Mouse (Mus musculus) heart, embryonic 14.5 days (tissue): ENCODE results near the gene Draxin. TPM values are rescaled to one million over a fixed set of nuclear protein-coding genes. Genes with fewer than 3 reads are reported as not detected.

Source experiments
- ATAC-seq: fragments of 200-750 bp; cut with Nextera tagmentation; 2 replicates; pipeline ENCODE4 v1.8.0; 2017; ENCODE audit warnings: low read depth, moderate TSS enrichment; ENCODE audit not compliant: insufficient number of reproducible peaks, insufficient read depth, low FRiP score
- H3K27ac ChIP-seq, 2 experiments: fragments of 200-500 bp in 1 of 2; fragments of 300-500 bp in 1 of 2; sonication (generic) in 1 of 2; replicated peaks in 1 of 2; 2 replicates each; pipeline ENCODE4 v1.5.1; 2012 to 2014; ENCODE audit warnings: low read depth in 2 of 2, low read length in 2 of 2, control low read depth in 1 of 2, mild to moderate bottlenecking in 1 of 2, mixed read lengths in 1 of 2; ENCODE audit not compliant: control insufficient read depth in 1 of 2, insufficient read depth in 1 of 2
- H3K27me3 ChIP-seq: fragments of 300-500 bp; sonication (generic); 2 replicates; pipeline ENCODE4 v1.6.1; 2014; ENCODE audit warnings: mild to moderate bottlenecking, low read length, control low read depth; ENCODE audit not compliant: control insufficient read depth, insufficient read depth
- H3K36me3 ChIP-seq: fragments of 300-500 bp; sonication (generic); 2 replicates; pipeline ENCODE4 v1.6.1; 2014; ENCODE audit warnings: mild to moderate bottlenecking, control low read depth, low read length, mixed read lengths; ENCODE audit not compliant: control insufficient read depth, insufficient read depth
- H3K4me1 ChIP-seq, 2 experiments: fragments of 200-500 bp in 1 of 2; fragments of 300-500 bp in 1 of 2; sonication (generic) in 1 of 2; 2 replicates each; pipeline ENCODE4 v1.6.1; 2012 to 2014; ENCODE audit warnings: low read length in 2 of 2, control low read depth in 1 of 2, mixed read lengths in 1 of 2; ENCODE audit not compliant: control insufficient read depth in 2 of 2, insufficient read depth in 2 of 2
- H3K4me2 ChIP-seq: fragments of 300-500 bp; sonication (generic); 2 replicates; pipeline ENCODE4 v1.6.1; 2014; ENCODE audit warnings: mild to moderate bottlenecking, low read length
- H3K4me3 ChIP-seq, 2 experiments: fragments of 200-500 bp in 1 of 2; fragments of 300-500 bp in 1 of 2; sonication (generic) in 1 of 2; 2 replicates each; pipeline ENCODE4 v1.5.1; 2012 to 2014; ENCODE audit warnings: low read length in 2 of 2, mild to moderate bottlenecking in 2 of 2, control low read depth in 1 of 2, low read depth in 1 of 2, moderate library complexity in 1 of 2; ENCODE audit not compliant: control insufficient read depth in 1 of 2, insufficient read depth in 1 of 2
- H3K9ac ChIP-seq: fragments of 300-500 bp; sonication (generic); 2 replicates; pipeline ENCODE4 v1.6.1; 2014; ENCODE audit warnings: mild to moderate bottlenecking, low read length
- H3K9me3 ChIP-seq: fragments of 300-500 bp; sonication (generic); 2 replicates; pipeline ENCODE4 v1.6.1; 2016; ENCODE audit warnings: low read length, control low read depth; ENCODE audit not compliant: control insufficient read depth
- WGBS: fragments of 180-500 bp; shearing (Covaris S2); extraction: QIAGEN DNeasy Blood & Tissue Kit; methylation state at CpG from one replicate; pipeline ENCODE4 v1.1.7; 2014; 5-methylcytosine and 5-hydroxymethylcytosine counted together
- polyA plus RNA-seq: library from polyadenylated mRNA; unstranded; fragments of >200 nt; fragmentation: Nextera tagmentation; extraction: Ambion mirVana; gene quantifications from 2 replicates; pipeline ENCODE4 v1.2.1, GENCODE M21; 2014

Draxin gene
- polyA plus RNA-seq, 1 experiment from 2014 or later = not detected

DNA sequence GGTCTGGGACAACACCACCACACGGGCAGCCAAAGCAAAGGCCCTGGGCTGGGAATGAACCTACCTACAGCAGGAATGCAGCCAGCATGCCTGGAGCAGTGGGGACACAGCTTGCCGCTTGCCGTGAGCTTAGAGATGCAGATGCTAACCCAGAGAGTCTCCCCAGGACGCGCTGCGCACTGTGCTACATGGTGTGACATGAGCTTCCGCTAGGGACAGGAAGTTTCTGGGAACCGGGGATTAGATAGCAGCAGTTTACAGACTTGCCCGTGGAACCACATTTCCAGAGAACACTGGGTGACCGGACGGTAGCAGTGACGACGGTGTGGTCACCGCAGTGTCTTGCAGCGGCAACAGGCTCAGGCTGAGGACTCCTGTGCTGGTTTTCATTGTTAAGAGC lies 39.1 kb upstream of the Draxin start:
- Histone ChIP-seq H3K4me3 (no peak overlapping the region), H3K4me2 (no peak overlapping the region), H3K27me3 (peaks cover 82% of the 10 kb centered on the region), H3K9ac (0 out of 2 replicates have a peak overlapping the region, but pooled peaks have one; percentile 4), H3K36me3 (no peaks in the 10 kb centered on the region), H3K9me3 (no peaks in the 10 kb centered on the region), H3K4me1 (0 out of 4 replicates have a peak, but pooled peaks cover 0 to 1% of the 10 kb centered on the region in 2 experiments), H3K27ac (no peak overlapping the region)
- no peak for ATAC-seq
- 14% methylated on average over 15 of the region's 15 CpGs for WGBS

DNA sequence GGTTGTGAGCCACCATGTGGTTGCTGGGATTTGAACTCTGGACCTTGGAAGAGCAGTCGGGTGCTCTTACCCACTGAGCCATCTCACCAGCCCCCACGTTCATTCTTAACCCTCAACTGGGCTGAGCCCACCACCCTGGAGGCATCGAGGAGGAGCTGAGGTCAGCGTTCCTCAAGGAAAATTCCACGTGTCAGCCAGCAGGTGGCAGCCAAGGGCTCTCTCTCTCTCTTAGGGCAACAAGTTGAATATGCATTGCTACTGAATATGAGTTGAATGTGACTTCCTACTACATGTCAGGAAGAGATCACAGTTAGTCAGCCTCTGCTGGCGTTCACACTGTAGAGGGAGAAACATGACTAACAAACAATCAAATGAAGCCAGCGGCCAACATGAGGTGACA lies 37.8 kb upstream of the Draxin start:
- Histone ChIP-seq H3K36me3 (no peaks in the 10 kb centered on the region), H3K27ac (no peak overlapping the region), H3K4me2 (no peak overlapping the region), H3K4me1 (peaks cover 3 to 4% of the 10 kb centered on the region in 2 experiments; a peak in 1 of 4 replicates), H3K9ac (no peak overlapping the region), H3K27me3 (peaks cover 80% of the 10 kb centered on the region), H3K4me3 (no peak overlapping the region), H3K9me3 (no peaks in the 10 kb centered on the region)
- no peak for ATAC-seq
- WGBS = 22% methylated on average over 7 of the region's 7 CpGs

DNA sequence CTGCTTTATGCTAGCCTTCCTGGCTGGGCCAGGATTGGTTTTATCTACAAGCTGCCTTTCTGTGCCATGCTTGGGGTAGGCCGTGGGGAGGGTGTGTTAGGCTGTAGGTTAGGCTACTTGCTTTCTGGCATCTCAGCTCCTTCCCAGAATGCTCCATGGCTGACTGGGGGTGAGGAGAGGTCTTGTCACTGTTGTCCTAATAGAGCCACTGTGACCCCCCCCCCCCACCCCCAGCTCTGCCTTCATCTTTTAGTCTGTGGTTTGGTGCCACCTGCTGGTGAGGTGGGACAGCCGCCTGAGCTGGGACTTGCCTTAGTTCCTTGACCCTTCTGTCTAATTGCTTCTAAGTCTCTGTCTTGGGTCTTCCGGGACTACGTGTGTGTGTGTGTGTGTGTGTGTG lies 36.5 kb upstream of the Draxin start:
- Histone ChIP-seq H3K9me3 (no peaks in the 10 kb centered on the region), H3K36me3 (no peaks in the 10 kb centered on the region), H3K27ac (no peak overlapping the region), H3K4me2 (peak overlapping the region; percentile 37; the same call in 1 of the 2 replicates), H3K4me1 (peaks cover 3 to 4% of the 10 kb centered on the region in 2 experiments; a peak in 1 of 4 replicates), H3K27me3 (peaks cover 80% of the 10 kb centered on the region), H3K9ac (no peak overlapping the region), H3K4me3 (no peak overlapping the region)
- ATAC-seq = no peak; the same call in 1 of the 2 replicates
- 28% methylated on average over 4 of the region's 4 CpGs for WGBS

DNA sequence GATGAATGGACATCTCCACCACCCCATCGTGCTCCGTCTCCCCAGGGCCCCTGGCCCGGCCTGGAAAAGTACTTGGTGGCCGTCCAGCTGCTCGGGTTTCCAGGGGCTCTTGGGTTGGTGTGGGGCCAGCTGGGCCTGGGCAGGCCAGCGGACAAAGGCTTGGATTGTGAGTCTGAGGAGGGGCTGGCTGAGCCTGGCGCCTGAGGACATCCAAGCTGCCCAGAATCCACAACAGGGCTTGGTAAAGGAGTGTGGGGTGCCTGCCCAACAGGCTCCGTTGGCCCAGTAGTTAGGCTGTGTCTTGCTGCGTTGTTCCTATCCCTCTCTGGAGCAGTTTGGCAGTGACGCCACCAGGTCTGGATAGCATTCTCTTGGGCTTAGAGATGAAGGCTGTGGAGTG lies 35.9 kb upstream of the Draxin start:
- Histone ChIP-seq H3K4me1 (peaks cover 3 to 4% of the 10 kb centered on the region in 2 experiments; a peak in 1 of 4 replicates), H3K4me2 (peak overlapping the region; percentile 37; the same call in 1 of the 2 replicates), H3K9me3 (no peaks in the 10 kb centered on the region), H3K9ac (no peak overlapping the region), H3K27ac (no peak overlapping the region), H3K4me3 (no peak overlapping the region), H3K27me3 (peaks cover 80% of the 10 kb centered on the region), H3K36me3 (no peaks in the 10 kb centered on the region)
- WGBS = 5% methylated on average over 10 of the region's 10 CpGs
- ATAC-seq = no peak

DNA sequence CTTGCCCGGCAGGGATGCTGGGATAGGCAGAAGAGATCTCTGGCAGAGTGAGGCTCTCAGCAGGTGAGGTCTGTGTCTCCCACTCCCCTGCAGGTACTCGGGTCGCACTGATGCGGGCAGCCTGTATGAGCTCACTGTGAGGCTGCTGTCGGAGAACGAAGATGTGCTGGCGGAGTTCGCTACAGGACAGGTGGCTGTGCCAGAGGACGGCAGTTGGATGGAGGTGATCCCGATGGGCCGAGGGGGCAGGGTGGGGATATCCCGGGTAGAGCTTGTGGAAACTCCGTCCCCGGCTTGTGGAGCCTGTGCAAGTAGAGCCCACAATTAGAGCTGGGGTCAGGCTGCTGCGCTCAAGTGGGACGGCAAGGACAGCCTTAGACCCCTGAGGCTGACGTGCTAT lies 35.1 kb upstream of the Draxin start:
- ATAC-seq = no peak
- Histone ChIP-seq H3K4me3 (no peak overlapping the region), H3K36me3 (no peaks in the 10 kb centered on the region), H3K4me1 (peaks cover 3 to 4% of the 10 kb centered on the region in 2 experiments; a peak in 2 of 4 replicates), H3K27me3 (peaks cover 82% of the 10 kb centered on the region), H3K4me2 (no peak overlapping the region), H3K9me3 (no peaks in the 10 kb centered on the region), H3K9ac (no peak overlapping the region), H3K27ac (no peak overlapping the region)
- 13% methylated on average over 17 of the region's 17 CpGs for WGBS

DNA sequence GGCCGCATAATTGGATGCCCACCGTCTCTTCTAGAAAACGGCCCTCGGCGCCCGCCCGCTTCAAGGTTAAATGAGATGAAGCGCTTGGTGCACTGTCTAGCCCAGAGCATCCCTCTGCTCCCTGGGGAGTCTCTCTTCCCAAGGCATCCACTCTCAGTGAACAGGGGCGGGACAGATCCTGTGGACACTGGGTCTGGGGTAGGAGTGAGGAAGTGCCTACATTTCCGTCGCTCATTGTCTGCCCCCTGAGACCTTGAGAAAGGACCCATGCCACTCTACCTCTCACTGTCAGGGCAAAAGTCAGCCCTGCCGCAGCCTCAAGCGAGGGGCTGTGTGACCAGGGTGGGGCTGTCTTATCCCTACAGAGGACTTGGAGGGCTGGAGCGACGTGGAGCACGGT lies 34.0 kb upstream of the Draxin start:
- Histone ChIP-seq H3K36me3 (no peaks in the 10 kb centered on the region), H3K4me3 (peak overlapping the region; percentile 34 to 37), H3K9me3 (no peaks in the 10 kb centered on the region), H3K4me2 (peak overlapping the region; percentile 64), H3K9ac (no peak overlapping the region), H3K4me1 (peaks cover 3 to 4% of the 10 kb centered on the region in 2 experiments; a peak in 2 of 4 replicates), H3K27me3 (peaks cover 75% of the 10 kb centered on the region), H3K27ac (no peak overlapping the region)
- ATAC-seq = no peak
- WGBS = 5% methylated on average over 16 of the region's 16 CpGs

DNA sequence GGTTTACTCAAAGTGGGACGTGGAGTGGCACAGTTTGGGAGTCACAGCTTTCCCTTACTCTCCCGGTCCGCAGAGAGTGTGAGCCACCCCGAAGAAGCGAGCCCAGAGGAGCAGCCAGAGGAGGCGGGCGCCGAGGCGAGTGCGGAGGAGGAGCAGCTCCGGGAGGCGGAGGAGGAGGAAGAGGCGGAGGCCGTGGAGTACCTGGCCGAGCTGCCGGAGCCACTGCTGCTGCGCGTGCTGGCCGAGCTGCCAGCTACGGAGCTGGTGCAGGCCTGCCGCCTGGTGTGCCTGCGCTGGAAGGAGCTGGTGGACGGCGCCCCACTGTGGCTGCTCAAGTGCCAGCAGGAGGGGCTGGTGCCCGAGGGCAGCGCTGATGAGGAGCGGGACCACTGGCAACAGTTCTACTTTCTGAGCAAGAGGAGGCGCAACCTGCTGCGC lies 33.5 kb upstream of the Draxin start:
- Histone ChIP-seq H3K27ac (no peak overlapping the region), H3K27me3 (peaks cover 73% of the 10 kb centered on the region), H3K4me1 (peaks cover 4 to 5% of the 10 kb centered on the region in 2 experiments; a peak in 2 of 4 replicates), H3K4me2 (peak overlapping the region; percentile 64), H3K36me3 (no peaks in the 10 kb centered on the region), H3K9ac (peak overlapping the region; percentile 34; the same call in 1 of the 2 replicates), H3K9me3 (no peaks in the 10 kb centered on the region), H3K4me3 (peak overlapping the region; percentile 34 to 37)
- 0 out of 2 replicates have a peak, but pooled peaks have one; percentile 11 for ATAC-seq
- under 1% methylated on average over 28 of the region's 29 CpGs for WGBS
